Mouse (Mus musculus) midbrain, embryonic 12.5 days (tissue): ENCODE measurements at regions not wholly inside any gene's neighbourhood (a gene's known extent, or its start where the extent isn't known, plus 50 kb on each side); places are given as distances from the start of the nearest gene placed in this dataset.
"Not testable (repeated sequence)": the region's sequence is repeated elsewhere in the genome, so short reads cannot be mapped to it uniquely, and the experiment has no call there.

Source experiments
- ATAC-seq: fragments of 200-750 bp; cut with Nextera tagmentation; 2 replicates; pipeline ENCODE4 v1.8.0; 2017; ENCODE audit warnings: low read depth, moderate TSS enrichment, moderate library complexity; ENCODE audit not compliant: low FRiP score
- H3K27ac ChIP-seq: fragments of 300-500 bp; sonication (generic); replicated peaks from 2 replicates; pipeline ENCODE4 v1.5.1; 2016; ENCODE audit warnings: mild to moderate bottlenecking
- H3K27me3 ChIP-seq: fragments of 300-500 bp; sonication (generic); 2 replicates; pipeline ENCODE4 v1.6.1; 2016; ENCODE audit warnings: mild to moderate bottlenecking
- H3K36me3 ChIP-seq: fragments of 300-500 bp; sonication (generic); 2 replicates; pipeline ENCODE4 v1.6.1; 2016
- H3K4me1 ChIP-seq: fragments of 300-500 bp; sonication (generic); 2 replicates; pipeline ENCODE4 v1.6.1; 2016
- H3K4me2 ChIP-seq: fragments of 300-500 bp; sonication (generic); replicated peaks from 2 replicates; pipeline ENCODE4 v1.6.1; 2016; ENCODE audit warnings: mild to moderate bottlenecking, moderate library complexity
- H3K4me3 ChIP-seq: fragments of 300-500 bp; sonication (generic); 2 replicates; pipeline ENCODE4 v1.5.1; 2016; ENCODE audit warnings: mild to moderate bottlenecking
- H3K9ac ChIP-seq: fragments of 300-500 bp; sonication (generic); replicated peaks from 2 replicates; pipeline ENCODE4 v1.6.1; 2016; ENCODE audit warnings: mild to moderate bottlenecking, moderate library complexity
- H3K9me3 ChIP-seq: fragments of 300-500 bp; sonication (generic); 2 replicates; pipeline ENCODE4 v1.6.1; 2016; ENCODE audit warnings: mild to moderate bottlenecking
- WGBS: fragments of 180-500 bp; shearing (Covaris S2); methylation state at CpG from one replicate; pipeline ENCODE4 v1.1.7; 2016; 5-methylcytosine and 5-hydroxymethylcytosine counted together

- Histone ChIP-seq H3K9me3 (no peaks in the 10 kb centered on the region), H3K27me3 (no peaks in the 10 kb centered on the region), H3K36me3 (no peaks in the 10 kb centered on the region), H3K9ac (no peak overlapping the region), H3K4me1 (peaks cover under 1% of the 10 kb centered on the region; the same call in 1 of the 2 replicates), H3K4me2 (no peak overlapping the region), H3K4me3 (no peak overlapping the region), H3K27ac (no peak overlapping the region)
- 53% methylated on average over 9 of the region's 9 CpGs for WGBS
- no peak for ATAC-seq
These were observed 255.0 kb upstream of the Tmpo start for GRCm38 (mm10) chr10:91436091-91436569.

DNA sequence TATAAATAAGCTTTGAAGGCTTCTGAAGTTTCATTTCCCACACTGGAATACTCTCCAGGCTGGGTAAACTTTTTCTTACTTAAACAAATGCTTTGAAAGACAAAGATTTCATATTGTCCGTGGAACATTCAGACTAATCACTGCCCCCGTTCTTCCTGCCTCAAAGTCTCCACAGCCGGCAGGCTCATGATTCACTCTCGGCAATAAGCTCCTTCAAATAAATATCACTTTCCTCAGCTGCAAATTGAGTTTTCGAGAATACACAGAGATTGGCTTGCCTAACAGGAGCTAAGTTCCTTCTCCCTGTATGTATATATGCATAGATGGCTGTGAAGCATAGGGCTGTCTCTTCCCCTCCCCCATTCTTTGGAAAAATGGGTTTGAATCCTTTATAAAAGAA is 249.2 kb upstream of the Tmpo start:
- no peak for ATAC-seq
- 26% methylated on average over 5 of the region's 5 CpGs for WGBS
- H3K9me3 ChIP-seq, result no peaks in the 10 kb centered on the region
- no peak overlapping the region for H3K4me2 ChIP-seq
- no peak overlapping the region for H3K9ac ChIP-seq
- H3K27ac ChIP-seq, result no peak overlapping the region
- no peaks in the 10 kb centered on the region for H3K27me3 ChIP-seq
- no peaks in the 10 kb centered on the region for H3K36me3 ChIP-seq
- no peak overlapping the region for H3K4me3 ChIP-seq
- H3K4me1 ChIP-seq, result peaks cover 14% of the 10 kb centered on the region

DNA sequence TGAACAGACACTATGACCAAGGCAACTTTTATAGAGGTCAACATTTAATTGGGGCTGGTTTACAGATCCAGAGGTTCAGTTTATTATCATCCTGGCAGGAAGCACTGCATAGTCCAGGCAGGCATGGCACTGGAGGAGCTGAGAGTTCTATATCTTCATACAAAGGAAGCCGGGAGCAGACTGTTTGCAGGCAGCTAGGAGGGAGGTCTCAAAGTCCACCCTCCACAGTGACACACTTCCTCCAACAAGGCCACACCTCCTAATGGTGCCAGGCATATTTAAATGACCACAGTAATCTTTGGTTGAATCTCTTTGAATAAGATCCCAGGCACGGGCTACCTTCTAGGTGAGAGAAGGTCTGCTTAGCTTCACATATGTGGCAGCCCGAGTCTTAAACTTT is 245.5 kb upstream of the Tmpo start:
- Histone ChIP-seq H3K4me1 (peaks cover 15% of the 10 kb centered on the region), H3K36me3 (no peaks in the 10 kb centered on the region), H3K9me3 (no peaks in the 10 kb centered on the region), H3K4me2 (no peak overlapping the region), H3K27ac (no peak overlapping the region), H3K4me3 (no peak overlapping the region), H3K9ac (no peak overlapping the region), H3K27me3 (no peaks in the 10 kb centered on the region)
- WGBS, result 95% methylated on average over 3 of the region's 3 CpGs
- ATAC-seq, result no peak

DNA sequence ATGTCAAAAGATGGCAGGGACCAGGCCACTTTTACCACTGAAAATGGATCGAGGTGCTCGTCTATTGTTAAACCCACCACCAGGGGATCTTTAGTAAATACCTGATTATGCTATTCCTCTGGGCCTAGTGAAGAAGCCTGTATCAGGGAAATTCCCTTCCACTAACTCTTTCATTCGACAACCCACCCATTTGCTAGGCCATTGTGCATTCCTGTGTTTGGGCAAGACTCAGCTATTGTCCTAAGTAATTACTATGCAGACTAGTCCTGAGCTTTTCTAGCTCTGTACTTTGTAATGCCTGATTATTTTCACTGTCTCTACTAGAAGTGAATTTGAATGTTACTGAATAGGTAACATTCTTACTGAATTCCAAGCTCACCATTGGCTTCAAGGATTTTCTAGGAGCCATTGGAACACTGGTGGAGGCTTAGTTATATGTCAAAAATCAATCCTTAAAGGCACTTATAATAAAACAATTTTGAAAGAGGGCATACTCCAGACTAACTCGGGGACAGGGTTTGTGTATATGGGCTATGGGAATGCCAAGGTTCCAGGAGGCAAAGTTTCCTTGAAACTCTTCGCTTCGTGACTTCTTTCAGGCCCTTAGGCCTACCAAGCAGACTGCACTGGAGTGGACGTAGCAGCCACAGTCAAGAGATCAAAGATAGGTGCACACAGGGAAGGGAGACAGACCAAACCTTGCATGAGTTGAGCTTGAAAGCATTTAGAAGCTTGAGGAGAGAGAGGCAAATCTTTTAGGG is 244.7 kb upstream of the Tmpo start:
- not testable (repeated sequence) for H3K36me3 ChIP-seq, H3K4me2 ChIP-seq, H3K27me3 ChIP-seq, ATAC-seq, H3K27ac ChIP-seq, H3K4me3 ChIP-seq, H3K9ac ChIP-seq, H3K9me3 ChIP-seq
- peaks cover 12% of the 10 kb centered on the region for H3K4me1 ChIP-seq
- 52% methylated on average over 7 of the region's 7 CpGs for WGBS

- no peaks in the 10 kb centered on the region for H3K36me3 ChIP-seq
- no peak for ATAC-seq
- H3K4me2 ChIP-seq, result no peak overlapping the region
- no peaks in the 10 kb centered on the region for H3K9me3 ChIP-seq
- H3K9ac ChIP-seq, result no peak overlapping the region
- H3K27ac ChIP-seq, result no peak overlapping the region
- H3K27me3 ChIP-seq, result no peaks in the 10 kb centered on the region
- no peak overlapping the region for H3K4me3 ChIP-seq
- WGBS, result 66% methylated on average over 5 of the region's 5 CpGs
- H3K4me1 ChIP-seq, result peaks cover 5% of the 10 kb centered on the region
These were observed 243.7 kb upstream of the Tmpo start for GRCm38 (mm10) chr10:91424786-91425185.

DNA sequence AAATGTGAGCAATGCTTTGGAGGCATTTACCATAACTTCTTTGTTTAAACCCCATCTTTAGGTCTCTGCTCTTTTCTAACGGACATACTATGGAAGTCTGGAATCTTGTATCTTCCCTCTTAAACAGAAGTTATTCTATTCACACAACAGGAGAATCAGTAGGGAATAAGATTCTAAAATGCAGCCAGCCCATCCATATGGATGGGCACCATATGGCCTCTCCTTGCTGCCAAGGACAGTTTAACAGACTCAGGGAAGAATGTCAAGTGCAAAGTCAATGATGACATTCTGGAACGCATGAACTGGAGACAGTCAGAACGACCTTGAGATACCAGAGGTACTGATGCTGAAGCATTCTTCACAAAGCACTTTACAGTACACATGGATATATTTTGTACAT is 206.1 kb upstream of the Tmpo start:
- Histone ChIP-seq H3K27ac (no peak overlapping the region), H3K9ac (no peak overlapping the region), H3K4me2 (no peak overlapping the region), H3K4me3 (no peak overlapping the region), H3K36me3 (no peaks in the 10 kb centered on the region), H3K4me1 (no peaks in the 10 kb centered on the region), H3K27me3 (no peaks in the 10 kb centered on the region; the same call in 1 of the 2 replicates), H3K9me3 (no peaks in the 10 kb centered on the region)
- WGBS, result 69% methylated on average over 3 of the region's 3 CpGs
- no peak for ATAC-seq

DNA sequence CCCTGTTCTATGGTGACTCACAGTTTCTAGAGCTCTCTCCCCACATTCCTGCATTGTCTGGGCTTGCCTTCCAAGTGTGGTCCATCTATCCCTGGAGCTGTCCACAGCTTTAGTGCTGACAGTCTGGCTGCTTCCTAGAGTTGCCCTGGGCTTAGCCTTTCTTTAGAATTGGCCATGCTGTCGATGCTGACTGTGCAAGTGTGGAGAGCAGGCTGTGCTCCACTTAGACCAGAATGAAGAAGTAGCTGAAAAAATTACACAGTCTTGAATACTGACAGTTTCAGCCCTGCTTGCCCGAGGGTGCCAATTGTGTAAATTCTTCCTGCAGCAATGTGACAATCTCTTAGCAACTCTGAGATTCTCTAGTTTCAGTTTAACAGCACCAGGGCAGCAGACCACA is 203.3 kb upstream of the Tmpo start:
- no peak overlapping the region for H3K4me3 ChIP-seq
- no peak for ATAC-seq
- no peak overlapping the region for H3K4me2 ChIP-seq
- no peak overlapping the region for H3K9ac ChIP-seq
- no peak overlapping the region for H3K27ac ChIP-seq
- H3K27me3 ChIP-seq, result no peaks in the 10 kb centered on the region
- H3K4me1 ChIP-seq, result no peaks in the 10 kb centered on the region
- WGBS, result 36% methylated on average over 2 of the region's 2 CpGs
- H3K36me3 ChIP-seq, result no peaks in the 10 kb centered on the region
- H3K9me3 ChIP-seq, result no peaks in the 10 kb centered on the region

GRCm38 (mm10) chr10:91376683-91377082 is 195.6 kb upstream of the Tmpo start:
- H3K4me1 ChIP-seq, result peaks cover 7% of the 10 kb centered on the region; the same call in 1 of the 2 replicates
- peaks cover 7% of the 10 kb centered on the region; the same call in 1 of the 2 replicates for H3K27me3 ChIP-seq
- WGBS, result 92% methylated on average over 3 of the region's 3 CpGs
- no peak for ATAC-seq
- no peak overlapping the region for H3K4me3 ChIP-seq
- H3K9ac ChIP-seq, result no peak overlapping the region
- no peak overlapping the region for H3K4me2 ChIP-seq
- no peaks in the 10 kb centered on the region for H3K36me3 ChIP-seq
- no peaks in the 10 kb centered on the region for H3K9me3 ChIP-seq
- no peak overlapping the region for H3K27ac ChIP-seq

DNA sequence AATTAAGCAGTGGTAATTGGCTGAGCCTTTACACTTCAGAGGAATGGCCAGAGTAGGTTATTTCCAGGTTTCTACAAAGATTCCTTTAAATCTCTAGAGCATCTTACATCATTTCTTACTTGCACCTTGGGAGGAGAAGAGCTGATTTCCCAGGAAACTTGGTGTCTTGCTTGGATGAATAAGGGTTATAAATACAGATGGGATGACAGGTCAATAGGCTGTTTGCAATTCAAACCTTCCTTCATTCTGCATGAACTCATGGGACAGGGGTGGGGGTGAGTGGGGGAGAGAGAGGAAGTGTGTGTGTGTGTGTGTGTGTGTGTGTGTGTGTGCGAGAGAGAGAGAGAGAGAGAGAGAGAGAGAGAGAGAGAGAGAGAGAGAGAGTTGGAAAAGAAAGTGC is 186.4 kb upstream of the Tmpo start:
- Histone ChIP-seq H3K27ac (no peak overlapping the region), H3K36me3 (no peaks in the 10 kb centered on the region), H3K9me3 (no peaks in the 10 kb centered on the region), H3K4me1 (no peaks in the 10 kb centered on the region), H3K9ac (no peak overlapping the region), H3K4me3 (no peak overlapping the region), H3K4me2 (no peak overlapping the region), H3K27me3 (peaks cover 6% of the 10 kb centered on the region; the same call in 1 of the 2 replicates)
- WGBS, result 88% methylated on average over 1 of the region's 1 CpGs
- no peak for ATAC-seq

GRCm38 (mm10) chr10:91362587-91362986 is 181.5 kb upstream of the Tmpo start:
- no peaks in the 10 kb centered on the region for H3K36me3 ChIP-seq
- 75% methylated on average over 3 of the region's 3 CpGs for WGBS
- no peak overlapping the region for H3K4me2 ChIP-seq
- ATAC-seq, result no peak
- no peak overlapping the region for H3K4me3 ChIP-seq
- H3K27ac ChIP-seq, result no peak overlapping the region
- no peaks in the 10 kb centered on the region for H3K4me1 ChIP-seq
- H3K27me3 ChIP-seq, result peaks cover 6% of the 10 kb centered on the region; the same call in 1 of the 2 replicates
- no peak overlapping the region for H3K9ac ChIP-seq
- no peaks in the 10 kb centered on the region for H3K9me3 ChIP-seq

DNA sequence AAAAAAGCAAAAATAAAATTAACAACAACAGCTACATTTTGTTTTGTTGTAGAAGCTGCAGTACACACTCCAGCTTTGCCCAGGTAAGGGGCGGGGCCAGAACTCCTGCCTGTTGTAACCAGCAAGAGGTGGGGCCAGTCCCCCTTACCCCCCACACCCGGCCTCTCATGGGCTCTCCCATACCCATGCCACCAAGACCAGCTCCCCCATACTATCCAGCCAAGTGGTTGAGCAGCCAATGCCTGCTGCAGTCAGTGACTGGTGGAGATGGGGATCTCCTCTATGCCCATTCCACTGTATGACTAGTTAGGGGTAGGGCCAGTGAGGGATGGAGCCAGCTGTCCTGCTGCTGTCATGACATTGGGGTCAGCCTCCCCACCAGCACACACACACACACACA is 180.5 kb upstream of the Tmpo start:
- Histone ChIP-seq H3K36me3 (no peaks in the 10 kb centered on the region), H3K9me3 (no peaks in the 10 kb centered on the region), H3K27ac (no peak overlapping the region), H3K4me2 (no peak overlapping the region), H3K27me3 (peaks cover 6% of the 10 kb centered on the region; the same call in 1 of the 2 replicates), H3K4me1 (no peaks in the 10 kb centered on the region), H3K9ac (no peak overlapping the region), H3K4me3 (no peak overlapping the region)
- no peak for ATAC-seq
- 71% methylated on average over 2 of the region's 2 CpGs for WGBS

DNA sequence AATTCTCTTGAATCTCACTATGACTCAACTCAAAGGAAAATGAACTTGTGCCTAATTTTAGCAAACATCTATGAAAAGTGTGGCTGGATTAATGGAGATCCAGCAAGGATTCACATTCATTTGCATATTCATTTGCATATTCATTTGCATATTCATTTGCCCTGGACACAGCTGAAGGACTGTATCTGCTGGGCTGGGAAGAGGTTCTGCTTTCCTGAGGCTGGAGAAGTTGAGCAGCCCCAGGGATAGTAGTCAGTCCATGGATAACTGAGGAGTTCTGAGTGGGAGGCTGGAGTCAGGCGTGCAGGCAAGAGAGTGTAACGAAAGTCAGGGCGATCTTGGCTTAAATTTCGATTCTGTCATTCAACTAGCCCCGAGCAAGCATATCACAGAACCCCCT is 164.3 kb upstream of the Tmpo start:
- Histone ChIP-seq H3K27me3 (no peaks in the 10 kb centered on the region), H3K9ac (no peak overlapping the region), H3K4me2 (no peak overlapping the region), H3K27ac (no peak overlapping the region), H3K36me3 (no peaks in the 10 kb centered on the region), H3K4me1 (0 out of 2 replicates have a peak, but pooled peaks cover 3% of the 10 kb centered on the region), H3K9me3 (no peaks in the 10 kb centered on the region), H3K4me3 (no peak overlapping the region)
- no peak for ATAC-seq
- 81% methylated on average over 5 of the region's 5 CpGs for WGBS
